Mouse (Mus musculus) lung, adult 2 months (tissue): ENCODE measurements at regions not wholly inside any gene's neighbourhood (a gene's known extent, or its start where the extent isn't known, plus 50 kb on each side); places are given as distances from the start of the nearest gene placed in this dataset.
"Not testable (repeated sequence)": the region's sequence is repeated elsewhere in the genome, so short reads cannot be mapped to it uniquely, and the experiment has no call there.

Experiments
- DNase-seq: peaks from one replicate; pipeline ENCODE4 v3.0.0; 2022
- H3K4me1 ChIP-seq: fragments of 200-500 bp; 2 replicates; pipeline ENCODE4 v1.6.1; 2011; ENCODE audit warnings: low read length; ENCODE audit not compliant: control insufficient read depth, insufficient read depth
- H3K4me3 ChIP-seq: fragments of 200-500 bp; replicated peaks from 2 replicates; pipeline ENCODE3; 2011; ENCODE audit warnings: low read depth, mild to moderate bottlenecking, control low read depth, low read length; ENCODE audit errors: extremely low read depth
- CTCF ChIP-seq: fragments of 200-500 bp; IDR thresholded peaks from 2 replicates; pipeline ENCODE4 v1.5.1; 2011; ENCODE audit warnings: mild to moderate bottlenecking, low read length, control low read depth; ENCODE audit not compliant: insufficient read depth
- POLR2A ChIP-seq: fragments of 200-500 bp; IDR thresholded peaks from 2 replicates; pipeline ENCODE4 v1.6.1; 2011; ENCODE audit warnings: low read depth, mild to moderate bottlenecking, control low read depth, low read length, borderline replicate concordance; ENCODE audit errors: extremely low read depth
- WGBS: fragments of 180-500 bp; shearing (Covaris S2); methylation state at CpG from one replicate; pipeline ENCODE4 v1.1.7; 2018; 5-methylcytosine and 5-hydroxymethylcytosine counted together

- H3K4me1 ChIP-seq = peaks cover 15% of the 10 kb centered on the region
- not testable (repeated sequence) for H3K4me3 ChIP-seq, DNase-seq
- 100% methylated on average over 1 of the region's 1 CpGs for WGBS
Observed at GRCm38 (mm10) chr12:80055894-80056293, 56.9 kb downstream of the Zfp36l1 start.

- no peak for DNase-seq
- WGBS = 74% methylated on average over 2 of the region's 2 CpGs
- Histone ChIP-seq H3K4me3 (no peak overlapping the region), H3K4me1 (peaks cover 12% of the 10 kb centered on the region)
- TF ChIP-seq CTCF (no peak), POLR2A (no peak)
Observed at GRCm38 (mm10) chr12:80055394-80055793, 57.4 kb downstream of the Zfp36l1 start.

GRCm38 (mm10) chr12:80054655-80055037, 58.2 kb downstream of the Zfp36l1 start:
- TF ChIP-seq CTCF = no peak
- TF ChIP-seq POLR2A = no peak
- Histone ChIP-seq H3K4me3 (no peak overlapping the region), H3K4me1 (peaks cover 5% of the 10 kb centered on the region)
- DNase-seq = no peak
- 61% methylated on average over 3 of the region's 3 CpGs for WGBS

GRCm38 (mm10) chr12:80053902-80054654, 58.7 kb downstream of the Zfp36l1 start:
- Histone ChIP-seq H3K4me1 (peaks cover 5% of the 10 kb centered on the region), H3K4me3 (no peak overlapping the region)
- 70% methylated on average over 9 of the region's 9 CpGs for WGBS
- TF ChIP-seq CTCF = no peak
- no peak for TF ChIP-seq POLR2A
- DNase-seq = no peak

GRCm38 (mm10) chr12:80048215-80048979, 64.4 kb downstream of the Zfp36l1 start:
- no peak overlapping the region for H3K4me3 ChIP-seq
- TF ChIP-seq POLR2A (no peak), CTCF (no peak)
- WGBS = 68% methylated on average over 4 of the region's 4 CpGs

GRCm38 (mm10) chr12:80046625-80047303, 66.0 kb downstream of the Zfp36l1 start:
- TF ChIP-seq CTCF (no peak), POLR2A (no peak)
- Histone ChIP-seq H3K4me3 (no peak overlapping the region), H3K4me1 (peaks cover 3% of the 10 kb centered on the region)
- WGBS = 35% methylated on average over 6 of the region's 6 CpGs
- DNase-seq = no peak

More at GRCm38 (mm10) chr12:80048215-80048979, 64.4 kb downstream of the Zfp36l1 start:
- DNase-seq = peak; percentile 65
- peaks cover 3% of the 10 kb centered on the region for H3K4me1 ChIP-seq

- TF ChIP-seq POLR2A = no peak
- TF ChIP-seq CTCF = no peak
- DNase-seq = no peak
- Histone ChIP-seq H3K4me3 (no peak overlapping the region), H3K4me1 (peaks cover 3% of the 10 kb centered on the region)
- 85% methylated on average over 11 of the region's 11 CpGs for WGBS
Observed at GRCm38 (mm10) chr12:80041510-80042324, 71.1 kb downstream of the Zfp36l1 start.

- WGBS = 88% methylated on average over 6 of the region's 6 CpGs
- TF ChIP-seq POLR2A (no peak), CTCF (no peak)
- no peaks in the 10 kb centered on the region for H3K4me1 ChIP-seq
- no peak overlapping the region for H3K4me3 ChIP-seq
- no peak for DNase-seq
Observed at GRCm38 (mm10) chr12:80041012-80041411, 71.8 kb downstream of the Zfp36l1 start.

- H3K4me3 ChIP-seq = no peak overlapping the region
- no peaks in the 10 kb centered on the region for H3K4me1 ChIP-seq
- no peak for DNase-seq
- WGBS = 86% methylated on average over 9 of the region's 9 CpGs
- TF ChIP-seq CTCF (no peak), POLR2A (no peak)
Observed at GRCm38 (mm10) chr12:80040233-80040632, 72.6 kb downstream of the Zfp36l1 start.
